Mouse (Mus musculus): Measurements from ENCODE around the gene Pglyrp2.

- TF ChIP-seq CTCF (conservative IDR thresholded peaks at IDR 0.05; ENCODE audit: insufficient read depth, insufficient read length, low read depth, low read length) (no peak), POLR2A (IDR thresholded peaks at IDR 0.05; ENCODE audit: low read depth, low read length) (no peak)
Measured at GRCm38 (mm10) chr17:32393944-32394343, 30.0 kb downstream of the Pglyrp2 start.
